In the genomic region with DNA sequence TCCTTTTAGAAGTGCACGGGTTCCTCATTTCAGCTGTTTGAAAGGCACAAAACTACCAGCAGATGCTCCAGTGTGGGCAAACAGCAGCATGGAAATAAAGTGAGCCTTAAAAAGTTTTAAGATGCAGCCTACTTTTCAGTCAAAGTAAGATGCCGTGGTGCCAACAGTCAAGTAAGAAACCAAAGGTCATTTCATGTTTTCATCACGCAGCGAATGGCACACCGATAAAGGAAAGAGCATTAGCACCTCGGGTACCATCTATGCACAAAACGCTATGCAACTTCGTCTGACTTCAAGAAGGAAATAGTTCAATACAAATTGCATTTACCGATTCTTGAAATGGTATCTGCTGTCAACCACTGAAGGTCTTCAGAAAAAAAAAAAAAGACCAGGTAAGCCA, we compare ENCODE assay signal across 14 mouse cellular contexts. TPM values are rescaled to one million over a fixed set of nuclear protein-coding genes. Genes with fewer than 3 reads are reported as not detected.
DNase-seq lines count a peak whose midpoint lies in the region; ATAC-seq and TF ChIP-seq lines count a peak whose summit lies in the region.
"Had no signal": no experiment of that assay in that cellular context is flagged by ENCODE, and none has a peak within 500 bp of the region (broad histone marks: within the 10 kb centered on the region; RNA-seq: fewer than 3 reads in every experiment).

No protein-coding gene starts in this region.

- no peak for TF ChIP-seq POLR2A in embryonic fibroblast, embryonic 13.5 days (IDR thresholded peaks at IDR 0.05; ENCODE audit: low read depth, low read length)
- TF ChIP-seq POLR2A in limb, embryonic 14.5 days (IDR thresholded peaks at IDR 0.05; ENCODE audit: borderline replicate concordance, extremely low read depth, insufficient read depth, insufficient read length): no peak

- DNase-seq in limb, embryonic 14.5 days (ENCODE audit: low spot score): no peak
- DNase-seq in thymus, postnatal 36 days: no peak
- no peak for DNase-seq in MN1 (ENCODE audit: low spot score)
- no peak for DNase-seq in adrenal gland, postnatal 10 days
- DNase-seq: cerebellum, adult 11 months; heart, adult 18-20 months; layer of hippocampus, postnatal 36 days had no signal

- no peaks in the 10 kb centered on the region for H3K36me3 ChIP-seq in intestine, embryonic 15.5 days
- no peaks in the 10 kb centered on the region for H3K36me3 ChIP-seq in intestine, postnatal 0 days (ENCODE audit: control insufficient read depth, insufficient read depth)
- no peaks in the 10 kb centered on the region for H3K36me3 ChIP-seq in limb, embryonic 14.5 days (ENCODE audit: control insufficient read depth, insufficient read depth, low read length)
- no peaks in the 10 kb centered on the region for H3K36me3 ChIP-seq in neural tube, embryonic 14.5 days (ENCODE audit: control insufficient read depth, insufficient read depth, low read length)

- H3K4me2 ChIP-seq in intestine, embryonic 15.5 days (replicated peaks): 0 out of 2 replicates have a peak overlapping the region, but pooled peaks have one; percentile 22
- H3K4me2 ChIP-seq in intestine, postnatal 0 days (replicated peaks; ENCODE audit: low read depth): no peak overlapping the region
- no peak overlapping the region for H3K4me2 ChIP-seq in limb, embryonic 14.5 days (replicated peaks; ENCODE audit: low read depth, low read length, severe bottlenecking)
- H3K4me2 ChIP-seq in neural tube, embryonic 14.5 days (ENCODE audit: low read depth, low read length): peak overlapping the region; percentile 78

- H3K4me3 ChIP-seq in intestine, embryonic 15.5 days (replicated peaks): no peak overlapping the region
- no peak overlapping the region for H3K4me3 ChIP-seq in intestine, postnatal 0 days (ENCODE audit: low read depth, low read length)
- peak overlapping the region; percentile 50 for H3K4me3 ChIP-seq in embryonic fibroblast, embryonic 13.5 days (ENCODE audit: insufficient read depth, low read length)
- peak overlapping the region; percentile 53 for H3K4me3 ChIP-seq in limb, embryonic 14.5 days (replicated peaks; ENCODE audit: low read length)
- peak overlapping the region; percentile 80 for H3K4me3 ChIP-seq in neural tube, embryonic 14.5 days (ENCODE audit: low read depth, low read length)

- H3K9ac ChIP-seq in intestine, embryonic 15.5 days: no peak overlapping the region
- no peak overlapping the region for H3K9ac ChIP-seq in intestine, postnatal 0 days (ENCODE audit: low read depth, low read length)
- no peak overlapping the region for H3K9ac ChIP-seq in limb, embryonic 14.5 days (ENCODE audit: low read depth, low read length, severe bottlenecking)
- no peak overlapping the region for H3K9ac ChIP-seq in neural tube, embryonic 14.5 days (replicated peaks; ENCODE audit: low read depth, low read length)

- H3K27ac ChIP-seq in intestine, embryonic 15.5 days: no peak overlapping the region
- no peak overlapping the region for H3K27ac ChIP-seq in intestine, postnatal 0 days (ENCODE audit: low read depth, low read length)
- H3K27ac ChIP-seq in embryonic fibroblast, embryonic 13.5 days (ENCODE audit: insufficient read depth, low read length): no peak overlapping the region
- no peak overlapping the region for H3K27ac ChIP-seq in limb, embryonic 14.5 days (replicated peaks; ENCODE audit: low read depth, low read length)
- H3K27ac ChIP-seq in neural tube, embryonic 14.5 days (ENCODE audit: low read depth, low read length): no peak overlapping the region

- TF ChIP-seq CTCF in intestine, postnatal 0 days (IDR thresholded peaks at IDR 0.05; ENCODE audit: low read depth): no peak
- no peak for TF ChIP-seq CTCF in embryonic fibroblast, embryonic 13.5 days (IDR thresholded peaks at IDR 0.05; ENCODE audit: borderline replicate concordance, insufficient read depth, low read length)

- peaks cover 12% of the 10 kb centered on the region; the same call in 1 of the 2 replicates for H3K27me3 ChIP-seq in intestine, embryonic 15.5 days (replicated peaks)
- peaks cover 15% of the 10 kb centered on the region for H3K27me3 ChIP-seq in intestine, postnatal 0 days (replicated peaks; ENCODE audit: control insufficient read depth, insufficient read depth, low read length)
- H3K27me3 ChIP-seq in limb, embryonic 14.5 days (ENCODE audit: control insufficient read depth, insufficient read depth, low read length): no peaks in the 10 kb centered on the region
- H3K27me3 ChIP-seq in neural tube, embryonic 14.5 days (ENCODE audit: control insufficient read depth, insufficient read depth, low read length): no peaks in the 10 kb centered on the region

- H3K9me3 ChIP-seq in intestine, embryonic 15.5 days: no peaks in the 10 kb centered on the region
- no peaks in the 10 kb centered on the region for H3K9me3 ChIP-seq in intestine, postnatal 0 days (ENCODE audit: control insufficient read depth)
- H3K9me3 ChIP-seq in limb, embryonic 14.5 days (ENCODE audit: control insufficient read depth, low read length): no peaks in the 10 kb centered on the region
- no peaks in the 10 kb centered on the region for H3K9me3 ChIP-seq in neural tube, embryonic 14.5 days (ENCODE audit: control insufficient read depth, low read length)

- 0 out of 2 replicates have a peak, but pooled peaks cover 6% of the 10 kb centered on the region for H3K4me1 ChIP-seq in intestine, embryonic 15.5 days (replicated peaks)
- no peaks in the 10 kb centered on the region for H3K4me1 ChIP-seq in intestine, postnatal 0 days (replicated peaks; ENCODE audit: control insufficient read depth, insufficient read depth, low read length)
- H3K4me1 ChIP-seq in embryonic fibroblast, embryonic 13.5 days (ENCODE audit: control insufficient read depth, insufficient read depth, low read length): peaks cover 1% of the 10 kb centered on the region; the same call in 1 of the 2 replicates
- no peaks in the 10 kb centered on the region for H3K4me1 ChIP-seq in limb, embryonic 14.5 days (ENCODE audit: control insufficient read depth, insufficient read depth, low read length)
- peaks cover 7% of the 10 kb centered on the region; the same call in 1 of the 2 replicates for H3K4me1 ChIP-seq in neural tube, embryonic 14.5 days (ENCODE audit: control insufficient read depth, insufficient read depth, low read length)

- 74% methylated on average over 9 of the region's 9 CpGs for WGBS in intestine, embryonic 15.5 days
- WGBS in intestine, postnatal 0 days: 86% methylated on average over 9 of the region's 9 CpGs
- 81% methylated on average over 9 of the region's 9 CpGs for WGBS in limb, embryonic 14.5 days
- 77% methylated on average over 9 of the region's 9 CpGs for WGBS in neural tube, embryonic 14.5 days

- ATAC-seq in intestine, embryonic 15.5 days: no peak
- ATAC-seq in intestine, postnatal 0 days: no peak
- ATAC-seq in limb, embryonic 14.5 days (ENCODE audit: low FRiP score, low read depth): no peak
- no peak for ATAC-seq in neural tube, embryonic 14.5 days (ENCODE audit: low read depth)

RNA-seq across cellular contexts. Expression of gene Gm9767, which starts 1.1 kb away (rescaled TPM):
- polyA plus RNA-seq in intestine, embryonic 15.5 days (2015; fragmentation: Nextera tagmentation; extraction: Ambion mirVana): 0.25 and 0.35 TPM in 2 replicates
- polyA plus RNA-seq in intestine, postnatal 0 days (2015; fragmentation: Nextera tagmentation; extraction: Ambion mirVana): 0.10 TPM in 1 of 2 replicates, not detected in the other
- not detected in 2 replicates for polyA plus RNA-seq in embryonic fibroblast, embryonic 13.5 days (2011; ENCODE audit: insufficient read length, low read depth, missing spikeins)
- 0.47 and 0.63 TPM in 2 replicates for polyA plus RNA-seq in limb, embryonic 14.5 days (2012; rRNA removed)
- 0.59 and 1.3 TPM in 2 replicates for polyA plus RNA-seq in limb, embryonic 14.5 days (2014; fragmentation: Nextera tagmentation; extraction: Ambion mirVana)
- polyA plus RNA-seq in neural tube, embryonic 14.5 days (2014; fragmentation: Nextera tagmentation; extraction: Ambion mirVana): 0.81 and 1.4 TPM in 2 replicates
- not detected for total RNA-seq in adrenal gland, postnatal 10 days (2021)
- total RNA-seq: common myeloid progenitor, adult 5-6 weeks; heart, adult 18-20 months; heart, postnatal 25 days had no signal
- polyA plus RNA-seq: liver, embryonic 16.5 days had no signal

RNA-seq across cellular contexts. Expression of gene Tmem200a, which starts 1.9 kb away (rescaled TPM):
- 8.5 and 11.6 TPM in 2 replicates for polyA plus RNA-seq in intestine, embryonic 15.5 days (2015; fragmentation: Nextera tagmentation; extraction: Ambion mirVana)
- polyA plus RNA-seq in intestine, postnatal 0 days (2015; fragmentation: Nextera tagmentation; extraction: Ambion mirVana): 2.9 and 4.6 TPM in 2 replicates
- 9.8 and 29.3 TPM in 2 replicates for polyA plus RNA-seq in embryonic fibroblast, embryonic 13.5 days (2011; ENCODE audit: insufficient read length, low read depth, missing spikeins)
- polyA plus RNA-seq in limb, embryonic 14.5 days (2012; rRNA removed): 8.2 and 8.3 TPM in 2 replicates
- 11.3 and 14.8 TPM in 2 replicates for polyA plus RNA-seq in limb, embryonic 14.5 days (2014; fragmentation: Nextera tagmentation; extraction: Ambion mirVana)
- polyA plus RNA-seq in neural tube, embryonic 14.5 days (2014; fragmentation: Nextera tagmentation; extraction: Ambion mirVana): 18.7 and 22.6 TPM in 2 replicates
- 10 to 100 TPM; 13.5 to 18.4 TPM for total RNA-seq in adrenal gland, postnatal 10 days (2021)
- total RNA-seq: common myeloid progenitor, adult 5-6 weeks; heart, postnatal 25 days had no signal

Comparison
In these comparisons a context has a peak if more than half of its experiments do, and no peak if none do; other contexts are left out.
1. H3K4me2 ChIP-seq: peak in intestine, embryonic 15.5 days (single experiment) and neural tube, embryonic 14.5 days (single experiment); none in intestine, postnatal 0 days (single experiment) and limb, embryonic 14.5 days (single experiment).
2. H3K4me3 ChIP-seq: peak in embryonic fibroblast, embryonic 13.5 days (single experiment), limb, embryonic 14.5 days (single experiment) and neural tube, embryonic 14.5 days (single experiment); none in intestine, embryonic 15.5 days (single experiment) and intestine, postnatal 0 days (single experiment).